Mouse (Mus musculus): Measurements from ENCODE around the gene C1qtnf7. TPM values are rescaled to one million over a fixed set of nuclear protein-coding genes. Genes with fewer than 3 reads are reported as not detected.

C1qtnf7 gene
- polyA plus RNA-seq, 1 experiment: not detected

DNA sequence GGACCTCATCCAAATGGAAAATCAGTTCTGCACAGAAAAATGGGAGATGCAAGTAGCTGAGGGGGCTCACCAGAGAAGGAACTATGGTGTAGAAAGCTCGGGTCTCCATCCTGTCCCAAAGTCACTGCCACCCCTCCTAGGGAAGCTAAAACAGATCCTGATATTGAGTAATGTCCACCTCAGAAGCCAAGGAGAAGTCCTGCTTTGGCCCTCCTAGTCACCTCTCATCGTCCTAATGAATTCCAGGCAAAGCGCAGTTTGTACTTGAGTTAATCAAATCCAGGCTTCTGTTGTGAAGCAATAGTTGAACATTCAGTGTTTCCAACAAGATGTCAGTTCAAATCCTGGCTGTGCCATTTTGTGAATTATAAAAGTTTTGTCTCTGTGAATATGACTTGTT lies 87.2 kb downstream of the C1qtnf7 start:
- H3K4me1 ChIP-seq (ENCODE audit: control insufficient read depth, insufficient read depth, low read length): no peaks in the 10 kb centered on the region
- no peak overlapping the region for H3K4me3 ChIP-seq (ENCODE audit: low read depth, low read length)
- no peak for TF ChIP-seq CTCF (IDR thresholded peaks at IDR 0.05; ENCODE audit: low read depth, low read length)
- no peak for TF ChIP-seq POLR2A (IDR thresholded peaks at IDR 0.05; ENCODE audit: insufficient read depth, low read length)
- no peak for TF ChIP-seq EP300 (IDR thresholded peaks at IDR 0.05; ENCODE audit: insufficient read depth, low read depth, low read length)
- no peak overlapping the region for H3K9ac ChIP-seq (ENCODE audit: low read depth, poor library complexity, severe bottlenecking)
- H3K27me3 ChIP-seq (ENCODE audit: control insufficient read depth, insufficient read depth, low read length, poor library complexity, severe bottlenecking): no peaks in the 10 kb centered on the region
- H3K36me3 ChIP-seq (ENCODE audit: control insufficient read depth, insufficient read depth, low read length, poor library complexity, severe bottlenecking): no peaks in the 10 kb centered on the region
- no peak overlapping the region for H3K27ac ChIP-seq (ENCODE audit: insufficient read depth, low read length)
- H3K9me3 ChIP-seq (replicated peaks; ENCODE audit: control insufficient read depth, insufficient read depth, low read length, poor library complexity, severe bottlenecking): no peaks in the 10 kb centered on the region

DNA sequence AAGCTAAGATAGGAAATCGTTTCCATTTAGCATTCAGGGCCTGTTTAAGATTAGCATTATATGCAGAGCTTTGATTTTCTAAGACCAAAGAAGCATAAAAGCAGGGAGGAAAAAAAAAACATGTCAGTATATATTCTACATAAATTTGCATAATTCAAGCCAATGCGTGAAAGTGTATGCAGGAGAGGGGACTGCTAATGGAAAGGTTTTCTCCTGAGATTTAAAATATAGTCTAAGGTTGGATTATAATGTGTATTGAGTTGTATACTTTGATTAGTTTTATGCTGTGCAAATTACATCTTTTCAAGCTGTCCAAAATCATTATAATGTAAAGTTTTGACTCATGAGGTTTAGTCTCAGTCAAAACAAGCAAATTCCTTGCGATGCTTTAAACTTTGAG lies 88.2 kb downstream of the C1qtnf7 start:
- Histone ChIP-seq H3K4me1 (ENCODE audit: control insufficient read depth, insufficient read depth, low read length) (no peaks in the 10 kb centered on the region), H3K27me3 (ENCODE audit: control insufficient read depth, insufficient read depth, low read length, poor library complexity, severe bottlenecking) (no peaks in the 10 kb centered on the region), H3K4me3 (ENCODE audit: low read depth, low read length) (no peak overlapping the region), H3K36me3 (ENCODE audit: control insufficient read depth, insufficient read depth, low read length, poor library complexity, severe bottlenecking) (no peaks in the 10 kb centered on the region), H3K27ac (ENCODE audit: insufficient read depth, low read length) (no peak overlapping the region), H3K9ac (ENCODE audit: low read depth, poor library complexity, severe bottlenecking) (no peak overlapping the region), H3K9me3 (replicated peaks; ENCODE audit: control insufficient read depth, insufficient read depth, low read length, poor library complexity, severe bottlenecking) (no peaks in the 10 kb centered on the region)
- TF ChIP-seq POLR2A (IDR thresholded peaks at IDR 0.05; ENCODE audit: insufficient read depth, low read length) (no peak), CTCF (IDR thresholded peaks at IDR 0.05; ENCODE audit: low read depth, low read length) (no peak), EP300 (IDR thresholded peaks at IDR 0.05; ENCODE audit: insufficient read depth, low read depth, low read length) (no peak)

DNA sequence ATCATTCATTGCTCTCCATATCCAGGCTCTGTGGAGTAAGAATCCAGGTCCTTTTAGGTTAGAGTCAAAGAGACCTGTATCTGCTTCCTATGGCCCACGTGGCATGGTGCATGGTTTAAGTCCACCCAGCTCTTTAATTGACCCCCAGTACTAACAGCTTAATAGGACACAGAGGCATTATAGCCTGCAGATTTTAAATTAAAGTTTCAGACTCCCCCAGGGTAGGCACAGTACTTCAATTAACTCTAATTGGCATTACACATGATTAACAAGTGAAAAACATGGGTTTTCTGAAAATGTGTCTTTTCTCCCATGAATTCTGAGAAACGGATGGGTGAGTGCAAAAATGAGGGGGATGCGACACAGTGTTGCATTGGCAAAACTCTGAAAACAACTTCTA lies 92.7 kb downstream of the C1qtnf7 start:
- Histone ChIP-seq H3K27me3 (ENCODE audit: control insufficient read depth, insufficient read depth, low read length, poor library complexity, severe bottlenecking) (no peaks in the 10 kb centered on the region), H3K9me3 (replicated peaks; ENCODE audit: control insufficient read depth, insufficient read depth, low read length, poor library complexity, severe bottlenecking) (no peaks in the 10 kb centered on the region), H3K4me3 (ENCODE audit: low read depth, low read length) (no peak overlapping the region), H3K27ac (ENCODE audit: insufficient read depth, low read length) (no peak overlapping the region), H3K9ac (ENCODE audit: low read depth, poor library complexity, severe bottlenecking) (no peak overlapping the region), H3K4me1 (ENCODE audit: control insufficient read depth, insufficient read depth, low read length) (no peaks in the 10 kb centered on the region), H3K36me3 (ENCODE audit: control insufficient read depth, insufficient read depth, low read length, poor library complexity, severe bottlenecking) (no peaks in the 10 kb centered on the region)
- TF ChIP-seq CTCF (IDR thresholded peaks at IDR 0.05; ENCODE audit: low read depth, low read length): no peak
- no peak for TF ChIP-seq EP300 (IDR thresholded peaks at IDR 0.05; ENCODE audit: insufficient read depth, low read depth, low read length)

DNA sequence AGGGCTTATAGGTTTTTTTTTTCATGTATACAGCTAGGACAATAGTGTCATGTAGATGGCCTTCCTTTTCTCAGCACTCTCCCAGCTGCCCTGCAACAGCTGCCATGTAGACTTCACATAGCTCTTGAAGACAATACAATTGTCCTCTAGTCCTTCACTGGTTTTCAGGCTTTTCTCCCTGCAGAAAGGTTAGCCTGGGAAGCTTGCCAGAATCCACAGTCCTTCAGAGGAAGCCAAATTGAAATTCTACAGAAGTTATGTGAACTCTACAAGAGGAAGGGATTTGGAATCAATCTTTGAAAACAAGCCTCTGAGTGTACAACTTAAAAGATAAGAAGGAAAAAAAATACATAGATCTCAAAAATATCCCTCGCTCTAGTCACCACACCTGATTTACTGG lies 94.4 kb downstream of the C1qtnf7 start:
- H3K9me3 ChIP-seq (replicated peaks; ENCODE audit: control insufficient read depth, insufficient read depth, low read length, poor library complexity, severe bottlenecking): no peaks in the 10 kb centered on the region
- H3K27me3 ChIP-seq (ENCODE audit: control insufficient read depth, insufficient read depth, low read length, poor library complexity, severe bottlenecking): no peaks in the 10 kb centered on the region
- no peaks in the 10 kb centered on the region for H3K4me1 ChIP-seq (ENCODE audit: control insufficient read depth, insufficient read depth, low read length)
- H3K36me3 ChIP-seq (ENCODE audit: control insufficient read depth, insufficient read depth, low read length, poor library complexity, severe bottlenecking): no peaks in the 10 kb centered on the region
- H3K9ac ChIP-seq (ENCODE audit: low read depth, poor library complexity, severe bottlenecking): no peak overlapping the region
- H3K27ac ChIP-seq (ENCODE audit: insufficient read depth, low read length): no peak overlapping the region
- H3K4me3 ChIP-seq (ENCODE audit: low read depth, low read length): no peak overlapping the region
- TF ChIP-seq CTCF (IDR thresholded peaks at IDR 0.05; ENCODE audit: low read depth, low read length) (no peak), EP300 (IDR thresholded peaks at IDR 0.05; ENCODE audit: insufficient read depth, low read depth, low read length) (no peak), POLR2A (IDR thresholded peaks at IDR 0.05; ENCODE audit: insufficient read depth, low read length) (no peak)

DNA sequence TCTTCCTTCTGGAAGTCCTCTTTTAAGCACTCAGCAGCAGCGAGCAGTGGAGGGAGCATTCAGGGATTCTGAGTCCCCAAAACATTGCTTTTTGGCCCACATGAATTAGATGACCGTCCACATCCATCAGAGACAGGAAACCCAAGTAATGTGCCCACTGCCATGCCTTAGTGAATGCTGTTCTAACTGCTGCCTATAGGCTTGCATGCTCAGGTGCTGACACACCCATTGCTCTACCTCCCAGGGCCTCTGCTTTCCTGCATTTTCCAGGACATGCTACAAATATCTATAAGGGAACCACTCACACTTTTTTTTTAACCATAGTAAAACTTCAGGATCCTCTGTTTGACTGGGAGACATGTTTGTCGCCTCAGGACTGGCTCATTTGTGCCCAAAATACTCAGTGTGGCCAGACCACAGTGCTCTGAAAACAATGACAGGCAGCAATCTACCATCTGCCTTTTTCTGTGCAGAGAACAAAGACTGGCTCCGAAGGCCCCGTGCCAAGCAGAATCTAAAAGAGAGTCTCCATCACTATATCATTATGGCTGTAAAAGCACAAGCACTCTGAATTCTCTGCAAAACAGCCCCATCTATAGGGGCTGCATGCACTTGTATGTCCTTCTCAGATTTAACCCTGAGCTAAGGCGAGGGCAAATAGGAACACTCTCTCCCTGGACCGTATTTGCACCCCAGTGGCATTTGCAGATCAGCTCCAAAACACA lies 106.4 kb downstream of the C1qtnf7 start:
- Histone ChIP-seq H3K4me3 (ENCODE audit: low read depth, low read length) (no peak overlapping the region), H3K9ac (ENCODE audit: low read depth, poor library complexity, severe bottlenecking) (no peak overlapping the region), H3K27me3 (ENCODE audit: control insufficient read depth, insufficient read depth, low read length, poor library complexity, severe bottlenecking) (no peaks in the 10 kb centered on the region), H3K36me3 (ENCODE audit: control insufficient read depth, insufficient read depth, low read length, poor library complexity, severe bottlenecking) (no peaks in the 10 kb centered on the region), H3K4me1 (ENCODE audit: control insufficient read depth, insufficient read depth, low read length) (no peaks in the 10 kb centered on the region), H3K9me3 (replicated peaks; ENCODE audit: control insufficient read depth, insufficient read depth, low read length, poor library complexity, severe bottlenecking) (no peaks in the 10 kb centered on the region), H3K27ac (ENCODE audit: insufficient read depth, low read length) (no peak overlapping the region)
- TF ChIP-seq EP300 (IDR thresholded peaks at IDR 0.05; ENCODE audit: insufficient read depth, low read depth, low read length): no peak
- TF ChIP-seq CTCF (IDR thresholded peaks at IDR 0.05; ENCODE audit: low read depth, low read length): no peak
- TF ChIP-seq POLR2A (IDR thresholded peaks at IDR 0.05; ENCODE audit: insufficient read depth, low read length): no peak

DNA sequence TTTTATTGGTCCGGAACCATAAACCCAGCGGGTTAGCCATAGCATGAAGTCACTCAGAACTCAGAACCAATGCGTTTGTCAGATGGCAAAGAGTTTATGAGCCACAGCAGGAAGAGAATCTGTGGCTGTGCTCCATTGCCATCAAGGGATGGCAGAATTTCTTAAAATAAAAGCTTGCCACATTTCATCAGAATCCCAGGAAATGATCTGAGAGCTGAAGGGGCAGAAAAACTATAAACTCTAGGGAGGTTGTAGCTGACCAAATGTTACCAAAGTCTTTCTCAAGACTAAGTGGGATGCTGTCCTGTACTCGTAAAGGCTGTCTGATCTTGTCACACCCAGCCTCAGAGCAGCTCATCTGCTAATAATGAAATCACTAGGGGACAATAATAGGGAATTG lies 110.1 kb downstream of the C1qtnf7 start:
- Histone ChIP-seq H3K27ac (ENCODE audit: insufficient read depth, low read length) (no peak overlapping the region), H3K4me3 (ENCODE audit: low read depth, low read length) (no peak overlapping the region), H3K9me3 (replicated peaks; ENCODE audit: control insufficient read depth, insufficient read depth, low read length, poor library complexity, severe bottlenecking) (no peaks in the 10 kb centered on the region), H3K4me1 (ENCODE audit: control insufficient read depth, insufficient read depth, low read length) (no peaks in the 10 kb centered on the region), H3K27me3 (ENCODE audit: control insufficient read depth, insufficient read depth, low read length, poor library complexity, severe bottlenecking) (no peaks in the 10 kb centered on the region), H3K9ac (ENCODE audit: low read depth, poor library complexity, severe bottlenecking) (no peak overlapping the region), H3K36me3 (ENCODE audit: control insufficient read depth, insufficient read depth, low read length, poor library complexity, severe bottlenecking) (no peaks in the 10 kb centered on the region)
- TF ChIP-seq CTCF (IDR thresholded peaks at IDR 0.05; ENCODE audit: low read depth, low read length): no peak
- TF ChIP-seq EP300 (IDR thresholded peaks at IDR 0.05; ENCODE audit: insufficient read depth, low read depth, low read length): no peak
- TF ChIP-seq POLR2A (IDR thresholded peaks at IDR 0.05; ENCODE audit: insufficient read depth, low read length): no peak
